Mouse (Mus musculus): ENCODE results near the gene Gm3532.
"Not testable (repeated sequence)": the region's sequence is repeated elsewhere in the genome, so short reads cannot be mapped to it uniquely, and the experiment has no call there.

The Gm3532 gene

DNA sequence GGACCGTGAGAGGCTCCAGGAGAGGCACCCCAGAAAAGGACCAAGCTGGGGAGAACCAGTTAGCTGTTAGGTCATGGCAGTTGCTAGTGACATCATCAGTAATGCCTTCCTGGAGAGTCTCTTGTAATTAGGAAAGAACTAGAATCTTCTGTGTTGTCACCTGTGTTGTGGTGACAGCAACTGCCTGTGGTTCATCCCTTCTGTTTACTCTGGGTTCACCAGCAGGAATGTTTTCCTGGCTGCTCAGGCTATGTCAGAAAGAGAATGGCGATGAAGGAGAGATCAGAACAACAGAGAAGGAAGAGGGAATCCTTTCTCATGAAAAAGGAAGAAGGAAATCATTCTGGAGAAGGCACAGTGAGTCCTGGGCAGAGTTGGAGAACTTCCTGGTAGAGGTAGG lies at the start of gene Gm3532:
Gene Gm3532, plus strand, starts transcription at position 301 of the 400 bp plus-strand sequence.
- in situ Hi-C loops (cut with MboI, MseI): not testable (repeated sequence)

GRCm38 (mm10) chr14:5501374-5501773 lies 36.9 kb upstream of the Gm3532 start, which contains the start of gene Gm3488:
TSS of gene Gm3488 (plus strand) at chr14:5501674.
- in situ Hi-C loops (cut with MboI, MseI): not testable (repeated sequence)
